Mouse (Mus musculus) central nervous system, embryonic 18 days (tissue): ENCODE measurements around the gene Olfr725. TPM values are rescaled to one million over a fixed set of nuclear protein-coding genes. Genes with fewer than 3 reads are reported as not detected.

ENCODE experiments used
- polyA plus RNA-seq: library from polyadenylated mRNA; depleted of rRNA; stranded (reverse); fragments of >200 nt; gene quantifications from 2 replicates; pipeline ENCODE4 v1.2.3, GENCODE M21; 2012; rRNA removed

The Olfr725 gene
- polyA plus RNA-seq, result not detected in 2 replicates

DNA sequence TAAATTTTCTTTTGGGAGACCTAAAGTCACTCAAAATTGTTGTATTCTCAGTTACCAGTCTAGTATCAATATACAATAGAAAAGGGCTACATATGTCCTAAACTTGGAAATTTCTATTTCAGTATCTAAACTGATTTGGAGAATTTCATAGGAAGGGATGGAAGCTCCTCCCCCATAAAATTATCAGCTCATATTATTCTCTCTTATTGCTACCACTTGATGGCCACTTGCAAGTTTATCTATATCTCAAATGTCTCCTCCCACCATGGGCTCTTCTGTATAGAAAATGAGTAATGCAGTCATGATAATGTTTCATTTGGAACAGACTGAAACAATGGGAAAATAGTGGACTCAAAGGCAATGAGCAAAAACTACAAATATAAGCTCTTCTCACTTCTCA lies at the start of gene Olfr725:
Gene Olfr725, minus strand, starts transcription at position 101 of the 400 bp plus-strand sequence.

Other genes starting within 250 kb of the Olfr725 start
- gene Olfr722, start 138.4 kb downstream of the Olfr725 start, polyA plus RNA-seq, result not detected in 2 replicates
- not detected in 2 replicates for gene Olfr723, start 108.6 kb downstream of the Olfr725 start, polyA plus RNA-seq
- gene Olfr724, start 77.1 kb downstream of the Olfr725 start, polyA plus RNA-seq, result not detected in 2 replicates
- not detected in 2 replicates for gene Olfr726, start 50.6 kb upstream of the Olfr725 start, polyA plus RNA-seq
- not detected in 2 replicates for gene Olfr727, start 82.8 kb upstream of the Olfr725 start, polyA plus RNA-seq
- not detected in 2 replicates for gene Olfr728, start 102.3 kb upstream of the Olfr725 start, polyA plus RNA-seq
- not detected in 2 replicates for gene Olfr729, start 112.5 kb upstream of the Olfr725 start, polyA plus RNA-seq
- gene Olfr730, start 147.8 kb upstream of the Olfr725 start, polyA plus RNA-seq, result not detected in 2 replicates
- gene Olfr731, start 201.5 kb upstream of the Olfr725 start, polyA plus RNA-seq, result not detected in 2 replicates
- gene Olfr732, start 243.8 kb upstream of the Olfr725 start, polyA plus RNA-seq, result not detected in 2 replicates